ENCODE assay signal across 23 mouse cellular contexts in genomic region chr2:103837166-103837565, GRCm38 (mm10).
"Had no signal": no experiment of that assay in that cellular context is flagged by ENCODE, and none has a peak within 500 bp of the region (broad histone marks: within the 10 kb centered on the region; RNA-seq: fewer than 3 reads in every experiment).

No protein-coding gene starts in this region.

- H3K27me3 ChIP-seq: limb, embryonic 12.5 days; limb, embryonic 15.5 days; megakaryocyte, embryonic 14.5 days; midbrain, embryonic 13.5 days; neural tube, embryonic 13.5 days had no signal

- ATAC-seq: liver, postnatal 0 days; lung, postnatal 0 days; midbrain, embryonic 13.5 days; midbrain, embryonic 16.5 days had no signal

- DNase-seq: kidney, postnatal 14 days; kidney, postnatal 4 days; left cerebral cortex, postnatal 4 days; liver, postnatal 0 days; lung, embryonic 14.5 days; lung, postnatal 36 days; retina, postnatal 1 day; right cerebral cortex, postnatal 25 days; spleen, adult 18-20 months; thymus, adult 2 months; thymus, postnatal 14 days; thymus, postnatal 4 days had no signal

- H3K9ac ChIP-seq: limb, embryonic 12.5 days; limb, embryonic 15.5 days; liver, embryonic 14.5 days; liver, postnatal 0 days; lung, embryonic 14.5 days; midbrain, embryonic 13.5 days; neural tube, embryonic 13.5 days had no signal

- H3K36me3 ChIP-seq: limb, embryonic 12.5 days; limb, embryonic 15.5 days; midbrain, embryonic 10.5 days; midbrain, embryonic 13.5 days; neural tube, embryonic 13.5 days had no signal

- H3K4me2 ChIP-seq: limb, embryonic 12.5 days; limb, embryonic 15.5 days; liver, embryonic 11.5 days; lung, embryonic 14.5 days; midbrain, embryonic 13.5 days; neural tube, embryonic 13.5 days had no signal

- H3K4me3 ChIP-seq: limb, embryonic 12.5 days; limb, embryonic 15.5 days; megakaryocyte, embryonic 14.5 days; midbrain, embryonic 10.5 days; midbrain, embryonic 13.5 days; myocyte; neural tube, embryonic 13.5 days had no signal

- H3K27ac ChIP-seq: limb, embryonic 12.5 days; limb, embryonic 15.5 days; liver, embryonic 14.5 days; midbrain, embryonic 10.5 days; midbrain, embryonic 13.5 days; neural tube, embryonic 13.5 days had no signal

- H3K9me3 ChIP-seq: limb, embryonic 12.5 days; limb, embryonic 15.5 days; megakaryocyte, embryonic 14.5 days; midbrain, embryonic 10.5 days; midbrain, embryonic 13.5 days; neural tube, embryonic 13.5 days had no signal
